Comparison of ENCODE assay signal across 8 mouse cellular contexts in genomic region chr4:120589815-120590422, GRCm38 (mm10). TPM values are rescaled to one million over a fixed set of nuclear protein-coding genes. Genes with fewer than 3 reads are reported as not detected.
DNase-seq lines count a peak whose midpoint lies in the region; ATAC-seq and TF ChIP-seq lines count a peak whose summit lies in the region.

No protein-coding gene starts in this region.

- no peak overlapping the region for H3K4me2 ChIP-seq in embryonic facial prominence, embryonic 15.5 days (replicated peaks)
- peak overlapping the region; percentile 22; the same call in 1 of the 2 replicates for H3K4me2 ChIP-seq in neural tube, embryonic 15.5 days

- TF ChIP-seq POLR2A in bone marrow, adult 2 months (IDR thresholded peaks at IDR 0.05; ENCODE audit: borderline replicate concordance, control insufficient read depth, low read depth, low read length), result no peak

- no peaks in the 10 kb centered on the region for H3K9me3 ChIP-seq in embryonic facial prominence, embryonic 15.5 days (replicated peaks)
- H3K9me3 ChIP-seq in neural tube, embryonic 15.5 days (replicated peaks), result no peaks in the 10 kb centered on the region

- peak; percentile 83 for ATAC-seq in embryonic facial prominence, embryonic 15.5 days (ENCODE audit: insufficient number of reproducible peaks, low FRiP score, low TSS enrichment, low read depth)
- peak; percentile 94 for ATAC-seq in neural tube, embryonic 15.5 days (ENCODE audit: low FRiP score)

- H3K9ac ChIP-seq in embryonic facial prominence, embryonic 15.5 days, result no peak overlapping the region
- no peak overlapping the region for H3K9ac ChIP-seq in neural tube, embryonic 15.5 days (replicated peaks)

- TF ChIP-seq CTCF in bone marrow, adult 2 months (IDR thresholded peaks at IDR 0.05; ENCODE audit: control insufficient read depth, insufficient read depth, low read length), result peak; percentile 90

- peak; percentile 37 to 51 for DNase-seq in CD8-positive naive resting alpha-beta T cell, adult 2 months (ENCODE audit: low read depth in 2 of 2, low spot score in 2 of 2)
- peak; percentile 73 to 78 for DNase-seq in heart, postnatal 10 days
- DNase-seq in kidney, postnatal 4 days, result peak; percentile 69 to 76
- DNase-seq in lung, adult 18-20 months, result peak; percentile 61 to 64
- DNase-seq in thymus, postnatal 0 days (ENCODE audit: low spot score), result peak; percentile 84

- peaks cover 9% of the 10 kb centered on the region for H3K27me3 ChIP-seq in embryonic facial prominence, embryonic 15.5 days
- H3K27me3 ChIP-seq in neural tube, embryonic 15.5 days (replicated peaks), result no peaks in the 10 kb centered on the region; the same call in 1 of the 2 replicates

- H3K36me3 ChIP-seq in embryonic facial prominence, embryonic 15.5 days, result no peaks in the 10 kb centered on the region
- no peaks in the 10 kb centered on the region for H3K36me3 ChIP-seq in neural tube, embryonic 15.5 days

- H3K4me3 ChIP-seq in bone marrow, adult 2 months (replicated peaks; ENCODE audit: control insufficient read depth, low read depth, low read length), result no peak overlapping the region
- H3K4me3 ChIP-seq in embryonic facial prominence, embryonic 15.5 days (replicated peaks), result no peak overlapping the region
- H3K4me3 ChIP-seq in neural tube, embryonic 15.5 days (replicated peaks), result no peak overlapping the region

- 17% methylated on average over 5 of the region's 5 CpGs for WGBS in bone marrow, adult 2 months
- 21% methylated on average over 5 of the region's 5 CpGs for WGBS in embryonic facial prominence, embryonic 15.5 days
- WGBS in neural tube, embryonic 15.5 days, result 18% methylated on average over 5 of the region's 5 CpGs

- H3K27ac ChIP-seq in bone marrow, adult 2 months (ENCODE audit: control insufficient read depth, insufficient read depth, low read depth, low read length, poor library complexity), result no peak overlapping the region
- no peak overlapping the region for H3K27ac ChIP-seq in embryonic facial prominence, embryonic 15.5 days (replicated peaks)
- H3K27ac ChIP-seq in neural tube, embryonic 15.5 days (replicated peaks), result no peak overlapping the region

- peaks cover 2% of the 10 kb centered on the region; the same call in 1 of the 2 replicates for H3K4me1 ChIP-seq in bone marrow, adult 2 months (ENCODE audit: control insufficient read depth, insufficient read depth, low read length)
- no peaks in the 10 kb centered on the region for H3K4me1 ChIP-seq in embryonic facial prominence, embryonic 15.5 days
- peaks cover 4% of the 10 kb centered on the region for H3K4me1 ChIP-seq in neural tube, embryonic 15.5 days

- intact Hi-C loops in heart, postnatal 10 days (cut with DNase I), result loop anchor here (1.0 to 5.0 kb wide), 6 partner anchors 77 to 322 kb away; partner anchors contain the start of gene Cited4

RNA-seq across cellular contexts. Expression of gene Gm8439, which starts 1.4 kb away (rescaled TPM):
- polyA plus RNA-seq in bone marrow, adult 2 months (2011; ENCODE audit: insufficient read depth, insufficient read length, low replicate concordance, missing spikeins), result not detected in 2 replicates
- polyA plus RNA-seq in embryonic facial prominence, embryonic 15.5 days (2015; fragmentation: Nextera tagmentation; extraction: Ambion mirVana), result not detected in 2 replicates
- total RNA-seq in heart, postnatal 10 days (2021), result not detected
- not detected in 2 replicates for polyA plus RNA-seq in neural tube, embryonic 15.5 days (2015; fragmentation: Nextera tagmentation; extraction: Ambion mirVana)
- not detected in 2 replicates for polyA plus RNA-seq in thymus, postnatal 0 days (2015; fragmentation: Nextera tagmentation; extraction: Ambion mirVana)

RNA-seq across cellular contexts. Expression of gene Ctps, which starts 19.8 kb away (rescaled TPM):
- 11.5 and 17.5 TPM in 2 replicates for polyA plus RNA-seq in bone marrow, adult 2 months (2011; ENCODE audit: insufficient read depth, insufficient read length, low replicate concordance, missing spikeins)
- polyA plus RNA-seq in embryonic facial prominence, embryonic 15.5 days (2015; fragmentation: Nextera tagmentation; extraction: Ambion mirVana), result 67.0 and 68.6 TPM in 2 replicates
- total RNA-seq in heart, postnatal 10 days (2021), result 10 to 100 TPM; 44.2 to 66.0 TPM
- 80.2 and 81.1 TPM in 2 replicates for polyA plus RNA-seq in neural tube, embryonic 15.5 days (2015; fragmentation: Nextera tagmentation; extraction: Ambion mirVana)
- polyA plus RNA-seq in thymus, postnatal 0 days (2015; fragmentation: Nextera tagmentation; extraction: Ambion mirVana), result 61.6 and 63.5 TPM in 2 replicates

RNA-seq across cellular contexts. Expression of gene Slfnl1, which starts 57.9 kb away (rescaled TPM):
- 0.85 TPM in 1 of 2 replicates, not detected in the other for polyA plus RNA-seq in bone marrow, adult 2 months (2011; ENCODE audit: insufficient read depth, insufficient read length, low replicate concordance, missing spikeins)
- polyA plus RNA-seq in embryonic facial prominence, embryonic 15.5 days (2015; fragmentation: Nextera tagmentation; extraction: Ambion mirVana), result 0.12 TPM in 1 of 2 replicates, not detected in the other
- under 1 TPM in 1 of 2 experiments, not detected in 1; 0.29 TPM for total RNA-seq in heart, postnatal 10 days (2021)
- not detected in 2 replicates for polyA plus RNA-seq in neural tube, embryonic 15.5 days (2015; fragmentation: Nextera tagmentation; extraction: Ambion mirVana)
- not detected in 2 replicates for polyA plus RNA-seq in thymus, postnatal 0 days (2015; fragmentation: Nextera tagmentation; extraction: Ambion mirVana)
